Mouse (Mus musculus) embryo, embryonic 10 days (tissue): ENCODE data around the gene Gpr108.

Experiments used
- DNase-seq: peaks from one replicate; pipeline ENCODE4 v3.0.0-alpha.2; 2015; ENCODE audit warnings: low spot score

Gene Gpr108

DNA sequence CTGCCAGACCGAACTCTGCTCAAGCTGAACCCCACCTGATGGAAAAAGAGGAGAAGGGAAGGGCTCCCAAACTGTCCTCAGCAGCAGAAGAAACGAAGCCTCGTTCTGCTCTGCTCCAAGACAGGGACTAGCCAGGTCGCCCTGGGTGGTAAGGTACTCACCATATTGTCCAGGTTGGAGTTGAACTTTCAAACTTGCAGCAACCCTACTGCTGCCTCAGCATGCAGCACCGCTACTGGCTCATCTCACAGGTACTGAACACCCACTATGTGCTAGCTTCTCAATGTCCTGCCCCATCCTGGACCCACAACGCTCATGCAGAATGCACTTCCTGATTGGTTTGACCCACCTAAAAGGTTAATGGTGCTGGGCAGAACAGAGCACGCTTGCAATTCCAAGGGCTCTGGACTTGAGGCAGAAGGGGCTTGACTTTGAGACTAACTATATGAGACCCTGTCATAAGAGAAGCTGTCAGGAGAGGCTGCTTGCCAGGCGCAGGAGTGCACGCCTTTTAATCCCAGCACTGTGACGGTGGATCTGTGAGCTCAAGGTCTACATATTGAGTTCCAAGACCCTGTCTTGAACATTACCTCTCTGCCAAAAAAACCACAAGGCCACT lies 2.8 kb downstream of the Gpr108 start:
- DNase-seq, result no peak

DNA sequence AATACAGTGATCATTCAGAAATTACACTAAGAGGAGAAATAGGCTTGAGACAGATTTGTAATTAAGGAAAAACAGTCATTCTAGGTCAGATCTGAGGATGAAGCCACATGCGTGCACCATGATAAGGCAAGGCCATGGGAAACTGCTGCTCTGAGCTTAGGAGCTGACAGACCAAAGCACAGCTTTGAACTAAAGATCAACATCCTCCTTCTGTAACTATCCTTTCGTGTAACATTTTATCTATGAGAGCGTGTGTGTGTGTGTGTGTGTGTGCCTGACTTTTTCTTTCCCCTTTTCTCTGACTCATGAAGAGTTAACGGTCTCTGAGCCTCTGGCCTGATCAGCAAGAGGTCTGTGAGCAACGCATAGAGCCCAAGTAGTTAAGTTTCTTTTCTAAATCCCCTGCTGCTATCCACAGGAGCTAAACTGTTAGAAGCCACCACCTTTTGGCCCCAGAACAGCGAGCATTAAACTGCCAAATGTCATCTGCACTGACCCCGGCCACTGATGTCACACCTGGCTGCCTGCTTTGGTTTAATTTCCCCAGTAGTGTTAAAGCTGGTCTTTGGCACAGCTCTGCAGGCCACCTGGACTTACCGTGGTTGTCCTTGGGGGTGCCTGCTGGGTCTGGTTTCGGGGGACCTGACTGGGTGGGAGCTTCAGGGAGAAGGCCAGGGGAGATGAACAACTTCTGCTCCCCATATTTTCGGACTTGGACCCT lies 4.4 kb downstream of the Gpr108 start:
- no peak for DNase-seq

DNA sequence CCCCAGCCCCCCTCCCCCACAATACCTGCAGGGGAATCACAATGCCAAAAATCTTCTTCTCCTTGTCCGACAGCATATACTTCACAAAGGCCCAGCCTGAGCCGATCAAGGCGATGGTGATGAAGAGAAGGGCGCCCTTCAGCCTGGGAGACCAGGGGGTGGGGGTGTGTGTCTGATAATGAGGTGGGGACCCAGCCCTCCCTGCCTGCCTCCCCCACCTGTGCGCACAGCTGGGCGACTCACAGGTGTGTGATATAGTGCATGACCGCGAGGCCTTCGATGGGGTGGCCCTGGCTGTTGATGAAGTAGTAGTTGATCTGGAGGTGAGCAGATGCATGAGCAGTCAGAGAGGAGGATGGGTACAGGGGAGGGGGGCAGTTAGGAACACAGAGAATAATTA lies 11.1 kb downstream of the Gpr108 start:
- no peak for DNase-seq

DNA sequence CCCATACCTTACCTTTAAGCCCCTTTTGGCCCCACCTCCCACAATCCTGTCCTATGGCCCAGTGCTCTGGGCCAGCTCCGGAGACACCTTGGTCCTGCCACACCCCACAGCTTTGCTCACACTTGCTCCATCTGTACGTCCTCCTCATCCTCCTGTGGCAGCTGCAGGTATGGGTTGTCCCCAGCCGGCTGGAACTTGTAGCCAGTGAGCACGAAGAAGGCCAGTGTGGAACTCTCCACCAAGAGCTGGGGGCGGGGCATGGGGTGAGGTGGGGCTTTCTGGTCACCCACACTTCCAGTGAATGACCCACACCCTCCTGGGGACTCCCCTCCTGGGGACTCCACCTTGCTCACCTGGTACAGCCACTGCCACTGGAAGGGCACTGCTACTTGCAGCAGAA lies 12.4 kb downstream of the Gpr108 start:
- no peak for DNase-seq

DNA sequence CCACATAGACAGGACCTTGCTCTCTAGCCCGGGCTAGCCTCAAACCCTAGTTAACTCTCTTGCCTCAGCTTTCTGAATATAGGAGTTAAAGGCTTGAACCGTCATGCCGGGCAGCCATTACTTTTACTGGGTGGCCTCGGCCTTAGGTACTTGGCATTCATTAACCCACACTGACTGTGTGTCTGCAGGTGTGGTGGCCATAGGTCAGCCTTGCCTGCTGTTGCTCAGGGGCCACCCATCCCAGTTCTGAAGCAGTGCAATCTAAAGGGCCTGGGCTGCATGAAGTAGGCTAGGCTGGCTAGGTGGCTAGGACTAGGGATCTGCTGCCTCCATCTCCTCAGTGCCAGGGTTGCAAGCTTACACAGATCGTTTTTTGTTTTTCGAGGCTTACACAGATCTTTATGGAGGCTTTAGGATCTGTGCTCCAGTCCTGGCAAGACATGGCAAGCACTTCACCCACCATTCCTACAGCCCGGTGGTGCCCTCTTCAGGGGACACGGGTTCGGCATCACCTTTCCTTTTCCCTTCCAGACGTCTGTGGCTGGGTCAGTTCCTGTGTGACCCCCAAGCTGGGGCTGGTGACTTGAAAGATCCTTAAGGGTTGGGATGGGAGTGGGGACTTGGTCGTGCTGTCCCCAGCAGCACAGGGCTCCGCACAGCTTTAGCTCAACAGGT lies 13.9 kb downstream of the Gpr108 start:
- DNase-seq, result no peak

DNA sequence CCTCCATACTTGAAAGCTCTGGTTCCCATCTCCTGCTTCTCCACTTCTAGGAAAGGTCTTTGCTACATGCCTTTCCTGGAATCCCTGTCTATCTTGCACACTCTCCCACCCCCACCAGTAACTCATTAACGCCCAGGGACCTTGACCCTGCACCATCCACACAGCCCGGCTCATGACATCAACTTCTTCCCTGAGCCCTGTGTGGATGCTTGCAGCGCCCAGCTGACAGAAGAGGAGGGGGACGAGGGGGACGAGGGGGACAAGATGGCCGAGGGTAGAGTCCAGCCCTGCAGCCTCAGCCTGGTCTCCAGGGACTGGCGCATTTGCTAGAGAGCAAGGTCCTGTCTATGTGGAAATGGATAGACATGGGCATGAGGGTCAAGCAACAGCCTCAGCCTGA lies 15.2 kb downstream of the Gpr108 start:
- no peak for DNase-seq

DNA sequence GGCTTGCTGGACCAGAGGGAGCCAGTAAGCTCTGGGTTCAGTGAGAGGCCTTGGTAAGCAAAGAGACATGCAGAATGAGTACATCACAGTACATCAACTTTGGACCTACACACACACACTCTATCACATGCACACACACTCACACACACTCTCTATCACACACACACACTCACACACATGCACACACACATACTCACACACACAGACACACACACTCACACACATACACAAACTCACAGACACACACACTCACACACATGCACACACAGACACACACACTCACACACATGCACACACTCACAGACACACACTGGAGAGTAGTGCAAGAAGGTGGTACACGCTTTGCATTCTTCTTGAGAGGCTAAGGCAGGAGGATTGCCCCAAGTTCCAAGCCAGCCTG lies 16.0 kb downstream of the Gpr108 start:
- DNase-seq, result no peak

DNA sequence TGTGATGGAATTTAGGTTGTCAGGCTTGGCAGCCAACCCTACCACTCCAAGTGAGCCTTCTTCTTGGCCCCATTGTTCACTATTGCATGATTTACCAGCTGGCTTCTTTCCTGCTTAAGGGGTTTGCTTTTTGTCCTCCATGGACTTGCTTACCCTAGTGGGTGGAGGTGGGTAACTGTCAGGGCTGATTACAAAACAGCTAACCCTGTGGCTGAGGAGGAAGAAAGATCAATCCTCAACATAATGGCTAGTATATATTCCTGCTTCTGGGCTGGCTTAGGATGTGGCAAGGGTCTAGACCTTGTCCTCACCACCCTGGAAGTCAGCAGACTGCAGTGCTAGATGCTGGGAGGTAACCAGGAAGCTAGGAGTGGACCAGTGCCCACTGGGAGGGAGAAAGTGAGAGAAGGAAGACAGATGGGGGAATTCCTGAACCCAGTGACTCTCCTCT lies 16.9 kb downstream of the Gpr108 start:
- DNase-seq, result no peak

DNA sequence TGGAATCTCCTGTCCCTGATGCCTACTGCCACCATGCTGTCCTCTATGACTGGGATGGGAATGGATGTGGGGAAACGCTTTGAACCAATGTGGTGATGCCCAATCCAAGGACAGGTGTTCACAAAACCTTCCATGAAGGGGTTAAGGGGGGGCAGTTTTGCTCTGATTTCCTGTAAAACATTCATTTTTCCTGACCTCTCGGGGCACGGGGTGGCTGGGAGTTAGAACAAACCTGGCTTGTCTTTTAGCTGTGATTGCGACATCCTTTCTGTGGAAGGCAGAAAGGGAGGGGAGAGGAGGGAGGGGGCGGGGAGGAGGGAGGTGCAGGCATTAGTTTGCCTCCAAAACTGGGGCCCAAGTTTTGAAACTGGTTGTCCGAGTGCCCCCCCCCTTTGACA lies 17.5 kb downstream of the Gpr108 start:
- DNase-seq, result no peak

DNA sequence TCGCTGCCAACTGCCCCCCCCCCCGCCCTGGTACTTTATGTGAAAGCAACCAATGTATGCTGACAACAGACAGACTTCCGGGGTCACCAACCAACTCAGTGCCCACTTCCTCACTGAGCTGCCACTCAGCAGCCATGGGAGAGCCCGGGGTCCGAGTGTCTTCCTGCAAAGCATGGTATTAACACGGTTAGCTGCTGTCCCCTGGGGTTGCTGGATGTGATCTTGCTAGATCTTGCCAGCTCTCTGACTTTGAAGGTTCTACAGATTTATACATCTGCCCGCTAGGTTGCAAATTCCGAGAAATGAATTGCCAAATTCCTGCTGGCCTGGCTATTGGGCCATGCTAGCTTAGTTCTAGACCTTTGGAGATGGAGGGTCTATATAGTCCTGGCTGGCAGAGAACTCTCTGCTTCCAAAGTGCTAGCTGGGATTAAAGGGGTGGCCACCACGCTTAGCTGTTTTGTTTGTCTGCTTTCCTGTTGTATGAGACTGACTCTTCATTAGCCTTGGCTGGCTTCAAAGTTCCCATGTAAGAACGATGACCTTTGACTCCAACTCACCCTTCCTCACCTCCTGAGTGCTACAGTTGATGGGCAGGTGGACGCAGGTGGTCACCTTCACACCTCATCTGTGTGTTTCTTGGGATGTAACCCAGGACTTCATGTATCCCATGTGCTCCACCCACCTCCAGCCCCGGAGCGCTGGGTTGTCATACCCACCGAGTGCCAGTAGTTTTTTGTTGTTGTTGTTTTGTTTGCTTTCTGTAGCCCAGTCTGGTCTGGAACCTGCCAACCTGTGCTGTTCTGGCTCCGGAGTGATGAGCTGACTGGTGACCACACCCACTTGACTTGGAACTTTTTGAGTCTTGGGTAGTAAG lies 18.2 kb downstream of the Gpr108 start:
- DNase-seq, result no peak

DNA sequence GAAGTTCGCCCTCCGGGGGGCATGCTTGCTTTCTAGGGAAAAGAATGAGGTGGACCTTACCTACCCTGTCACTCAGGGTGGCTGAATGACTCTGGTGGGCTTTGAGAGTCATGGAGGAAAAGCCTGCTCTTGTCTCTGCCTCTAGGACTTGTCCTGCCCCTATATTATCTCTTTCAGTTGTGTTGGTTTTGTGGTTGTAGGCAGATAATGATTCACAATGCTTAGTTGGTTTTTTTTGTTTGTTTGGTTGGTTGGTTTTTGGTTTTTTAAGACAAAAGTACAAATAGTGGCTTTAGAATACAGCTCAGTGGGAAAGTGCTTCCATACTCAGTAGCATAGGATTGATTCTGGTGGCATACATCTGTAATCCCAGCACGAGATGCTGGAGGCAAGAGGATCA lies 19.4 kb downstream of the Gpr108 start:
- no peak for DNase-seq

DNA sequence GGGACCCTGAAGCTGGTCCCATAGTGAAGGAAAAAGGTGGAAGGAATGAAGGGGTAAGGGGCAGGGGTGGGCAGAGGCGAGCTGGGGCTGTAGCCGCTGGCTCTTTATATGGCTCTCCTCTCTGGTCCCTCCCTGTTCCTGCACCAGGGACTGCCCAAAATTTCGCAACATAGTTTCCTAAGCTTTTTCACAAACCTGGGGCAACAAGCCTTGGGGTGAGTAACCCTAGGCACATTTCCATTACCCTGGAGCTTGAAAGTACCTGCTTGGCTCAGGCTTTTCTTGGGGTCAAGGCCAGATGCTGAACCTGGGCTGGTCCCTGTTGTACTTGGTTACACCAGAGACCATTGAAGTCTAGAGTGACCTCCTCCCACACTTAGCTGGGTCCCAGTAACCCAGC lies 20.2 kb downstream of the Gpr108 start, which contains the start of gene C3:
C3 (minus strand) TSS at position 123 of the 400 bp plus-strand sequence.
- DNase-seq, result no peak

DNA sequence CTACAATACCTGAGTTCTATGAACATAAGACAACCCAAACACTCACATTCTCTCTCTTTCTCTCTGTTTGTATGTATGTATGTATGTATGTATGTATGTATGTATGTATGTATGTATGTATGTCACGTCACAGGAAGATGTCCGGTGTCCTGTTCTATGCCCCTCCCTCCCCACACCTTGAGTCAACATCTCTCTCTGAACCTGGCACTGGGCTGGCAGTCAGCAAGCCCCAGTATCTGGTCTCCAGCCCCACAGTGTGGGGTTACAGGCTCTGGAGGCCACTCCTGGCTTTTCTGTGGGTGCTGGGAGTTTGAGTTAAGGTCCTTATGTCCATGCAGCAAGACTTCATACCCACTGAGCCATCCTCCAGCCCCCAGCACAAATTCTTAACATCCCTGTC lies 20.8 kb downstream of the Gpr108 start:
- DNase-seq, result no peak

DNA sequence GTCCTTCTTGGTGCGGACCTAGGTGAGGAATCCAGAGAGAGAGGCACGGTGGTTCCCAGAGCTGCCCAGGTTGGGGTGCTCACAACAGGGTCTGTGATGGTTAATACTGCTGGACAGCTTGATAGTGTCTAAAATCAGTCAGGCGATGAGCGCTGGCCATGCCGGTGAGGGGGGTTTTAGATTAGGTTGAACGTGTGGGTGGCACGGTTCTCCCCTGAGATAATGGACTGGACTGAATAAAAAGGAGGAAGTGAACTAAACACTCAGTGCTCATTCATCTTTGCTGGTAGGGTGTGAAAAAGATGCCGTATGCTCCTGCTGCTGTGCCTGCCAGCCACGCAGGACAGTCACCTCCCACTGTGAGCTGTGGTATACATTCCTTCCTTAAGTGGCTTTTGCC lies 24.9 kb downstream of the Gpr108 start:
- no peak for DNase-seq

DNA sequence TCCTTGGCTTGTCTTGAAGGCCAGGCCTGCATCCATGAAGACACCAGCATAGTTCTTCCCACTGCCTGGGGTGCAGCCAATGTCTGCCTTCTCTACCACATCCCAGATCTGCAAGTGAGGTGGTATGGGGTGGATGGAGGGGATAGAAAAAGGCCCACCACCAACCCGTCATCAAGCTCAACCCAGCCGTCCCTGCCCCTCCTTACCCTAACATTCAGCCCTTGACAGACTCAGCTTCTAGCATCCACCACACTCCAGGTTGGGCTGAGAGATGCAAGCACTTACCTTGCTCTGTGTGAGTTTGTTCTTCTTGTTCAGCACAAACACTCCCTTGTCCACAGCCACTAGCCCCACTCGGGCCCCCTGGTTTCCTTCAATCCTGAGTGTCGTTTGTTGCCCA lies 26.3 kb downstream of the Gpr108 start:
- no peak for DNase-seq

DNA sequence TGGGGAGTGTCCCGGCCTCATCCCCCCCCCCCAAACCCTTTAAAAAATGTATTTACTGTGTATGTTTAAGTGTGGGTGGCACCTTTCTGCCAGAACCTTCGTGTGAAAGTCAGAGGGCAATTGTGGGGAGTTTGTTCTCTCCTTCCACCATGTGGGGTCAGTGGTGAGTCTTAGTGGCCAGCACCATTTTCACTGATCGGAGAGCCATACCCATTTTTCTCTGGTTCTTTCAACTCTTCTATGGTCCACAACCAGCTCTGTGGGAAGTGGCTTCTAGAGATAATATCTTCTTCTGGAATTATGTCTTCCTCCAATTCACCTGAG lies 28.4 kb downstream of the Gpr108 start:
- peak; percentile 47 for DNase-seq

DNA sequence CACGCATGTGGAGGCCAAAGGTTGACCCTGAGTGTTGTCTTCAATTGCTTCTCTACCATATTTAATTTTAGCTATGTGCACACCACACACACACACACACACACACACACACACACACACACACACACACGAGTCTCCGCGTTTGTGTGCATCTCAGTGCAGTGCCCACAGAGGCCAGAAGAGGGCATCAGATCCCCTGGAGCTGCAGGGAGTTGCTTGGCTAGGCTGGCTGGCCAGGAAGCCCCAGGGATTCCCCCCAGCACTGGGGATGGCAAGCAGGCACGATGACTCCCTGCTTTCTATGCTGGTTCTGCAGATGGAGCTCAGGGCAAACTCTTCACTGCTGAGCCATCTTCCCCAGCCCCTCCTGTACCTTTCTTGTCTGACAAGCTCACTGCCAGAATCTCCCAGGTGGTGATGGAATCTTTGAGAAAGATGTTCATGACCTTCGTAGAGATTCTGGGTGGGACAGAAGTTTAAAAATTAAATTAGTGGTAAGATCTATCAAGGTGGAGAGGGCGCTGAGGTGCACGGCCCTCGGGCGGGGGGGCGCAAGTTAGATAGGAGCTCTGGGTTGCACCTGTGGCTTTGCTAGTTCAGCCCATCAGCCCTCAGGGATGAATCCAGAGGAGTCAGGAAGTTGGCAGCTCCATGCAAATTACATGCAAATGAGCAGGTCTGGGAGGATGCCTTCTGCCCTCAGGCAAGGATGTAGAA lies 28.9 kb downstream of the Gpr108 start:
- peak; percentile 67 for DNase-seq

DNA sequence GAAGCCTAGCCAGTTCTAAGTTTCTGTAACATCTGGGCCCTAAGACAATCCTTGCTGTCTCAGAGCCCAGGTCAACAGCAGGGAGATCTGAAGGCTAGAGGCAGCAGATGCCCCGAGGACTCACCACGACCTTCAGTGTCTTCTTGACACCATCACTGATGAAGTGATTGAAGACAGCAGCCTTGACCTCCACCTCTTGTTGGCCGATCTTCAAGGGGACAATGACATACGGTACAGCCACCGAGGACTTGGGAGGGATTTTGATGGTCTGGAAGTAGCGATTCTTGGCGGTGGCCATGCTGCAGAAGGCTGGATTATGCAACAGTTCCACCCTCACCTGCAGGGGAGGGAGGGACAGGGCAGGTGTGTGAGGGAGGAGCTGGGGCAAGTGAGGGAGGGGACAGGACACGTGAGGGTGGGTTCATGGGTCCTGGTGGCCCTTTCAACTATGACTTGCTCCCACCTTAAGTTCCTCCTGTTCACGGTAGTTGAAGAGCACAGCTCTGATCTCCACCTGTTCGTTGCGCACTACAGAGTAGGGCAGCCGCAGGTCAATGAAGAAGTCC lies 29.8 kb downstream of the Gpr108 start:
- no peak for DNase-seq

DNA sequence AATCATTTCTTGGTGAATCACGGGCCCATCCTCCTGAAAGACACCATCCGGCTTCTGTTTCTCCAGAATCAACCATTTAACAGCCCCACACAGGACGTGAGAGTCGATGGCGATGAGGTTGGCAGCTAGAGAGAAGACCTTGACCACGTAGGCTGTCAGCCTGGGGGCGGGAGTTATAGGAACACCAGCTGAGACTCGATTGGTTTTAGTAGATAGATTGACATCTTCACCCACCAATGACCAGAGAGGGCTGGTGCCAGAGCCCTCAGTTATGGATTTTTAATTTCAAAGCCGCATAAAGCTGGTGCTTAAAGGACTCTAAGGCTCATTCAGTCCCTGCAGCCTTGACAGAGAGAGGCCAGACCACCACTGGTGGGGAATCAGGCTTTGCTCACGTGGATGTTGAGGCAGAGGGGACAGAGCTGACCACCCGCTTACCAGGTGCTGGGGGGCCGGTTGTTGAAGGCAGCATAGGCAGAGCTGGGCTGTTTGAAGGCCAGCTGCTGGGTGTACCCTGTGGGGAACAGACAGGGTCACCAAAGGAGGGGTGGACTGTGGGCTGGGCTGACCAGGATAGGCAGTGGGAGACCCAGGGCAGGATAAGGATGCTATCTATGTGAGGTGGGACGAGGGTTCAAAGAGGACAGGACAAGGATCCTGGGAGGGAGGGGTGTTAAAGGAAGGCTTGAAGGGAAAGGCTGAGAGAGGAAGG lies 33.4 kb downstream of the Gpr108 start:
- DNase-seq, result peak; percentile 61

DNA sequence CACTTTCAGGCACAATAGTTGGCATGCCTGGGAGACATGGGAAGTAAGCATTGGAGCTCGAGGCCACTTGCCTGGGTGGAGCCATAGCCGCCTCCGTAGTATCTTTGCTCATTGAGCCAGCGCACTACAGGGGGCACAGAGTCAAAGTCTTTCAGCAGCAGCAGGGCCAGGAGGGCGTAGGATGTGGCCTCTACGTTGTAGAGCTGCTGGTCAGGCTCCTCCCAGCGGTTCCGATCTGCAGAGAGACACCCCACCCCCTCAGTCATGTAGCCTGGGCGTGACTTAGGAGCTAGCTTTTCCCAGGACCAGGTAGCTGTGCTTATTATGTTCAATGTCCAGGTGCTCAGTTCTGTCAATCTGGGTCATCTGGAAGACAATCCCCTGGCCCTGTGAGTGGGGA lies 36.7 kb downstream of the Gpr108 start:
- no peak for DNase-seq

DNA sequence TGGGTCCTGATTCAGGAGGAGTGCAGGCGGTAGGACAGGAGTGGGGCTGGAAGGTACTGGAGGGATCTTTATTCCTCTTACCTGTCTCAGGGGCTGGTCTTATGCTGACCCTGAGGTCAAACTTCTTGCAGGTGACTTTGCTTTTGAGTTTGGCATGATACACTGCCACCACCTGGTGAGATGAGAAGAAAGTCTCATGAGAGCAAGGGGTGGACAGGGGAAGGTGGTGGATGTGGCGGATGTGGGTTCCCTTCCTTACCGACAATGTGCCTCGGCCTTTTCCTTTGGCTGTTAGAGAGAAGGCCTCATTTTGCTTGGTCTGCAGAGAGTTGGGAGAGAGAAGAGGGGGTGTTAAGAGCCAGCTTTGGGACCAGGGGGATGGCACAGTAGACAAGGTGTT lies 38.9 kb downstream of the Gpr108 start:
- no peak for DNase-seq
